Comparison of ENCODE assay signal across 9 mouse cellular contexts in genomic region chr11:108279748-108280373, GRCm38 (mm10).
DNase-seq lines count a peak whose midpoint lies in the region; ATAC-seq lines count a peak whose summit lies in the region.
"Had no signal": no experiment of that assay in that cellular context is flagged by ENCODE, and none has a peak within 500 bp of the region (broad histone marks: within the 10 kb centered on the region; RNA-seq: fewer than 3 reads in every experiment).

No protein-coding gene starts in this region.

- WGBS in forebrain, embryonic 13.5 days: 100% methylated on average over 1 of the region's 1 CpGs
- WGBS in forebrain, embryonic 15.5 days: 81% methylated on average over 1 of the region's 1 CpGs
- WGBS in midbrain, embryonic 11.5 days: 88% methylated on average over 1 of the region's 1 CpGs
- 77% methylated on average over 1 of the region's 1 CpGs for WGBS in midbrain, embryonic 10.5 days
- WGBS in hindbrain, embryonic 15.5 days: 93% methylated on average over 1 of the region's 1 CpGs

- no peaks in the 10 kb centered on the region for H3K9me3 ChIP-seq in forebrain, embryonic 13.5 days (replicated peaks)
- no peaks in the 10 kb centered on the region for H3K9me3 ChIP-seq in forebrain, embryonic 15.5 days
- no peaks in the 10 kb centered on the region for H3K9me3 ChIP-seq in midbrain, embryonic 11.5 days (ENCODE audit: control insufficient read depth, low read length)
- no peaks in the 10 kb centered on the region for H3K9me3 ChIP-seq in midbrain, embryonic 10.5 days (replicated peaks)
- no peaks in the 10 kb centered on the region for H3K9me3 ChIP-seq in hindbrain, embryonic 15.5 days

- no peak overlapping the region for H3K27ac ChIP-seq in forebrain, embryonic 13.5 days
- H3K27ac ChIP-seq in forebrain, embryonic 15.5 days (replicated peaks): no peak overlapping the region
- no peak overlapping the region for H3K27ac ChIP-seq in midbrain, embryonic 11.5 days (ENCODE audit: low read depth, low read length)
- no peak overlapping the region for H3K27ac ChIP-seq in midbrain, embryonic 10.5 days (replicated peaks)
- no peak overlapping the region for H3K27ac ChIP-seq in hindbrain, embryonic 15.5 days (replicated peaks)

- no peak overlapping the region for H3K4me3 ChIP-seq in forebrain, embryonic 13.5 days
- H3K4me3 ChIP-seq in forebrain, embryonic 15.5 days: no peak overlapping the region
- H3K4me3 ChIP-seq in midbrain, embryonic 11.5 days (ENCODE audit: low read depth, low read length): no peak overlapping the region
- no peak overlapping the region for H3K4me3 ChIP-seq in midbrain, embryonic 10.5 days
- no peak overlapping the region for H3K4me3 ChIP-seq in hindbrain, embryonic 15.5 days

- DNase-seq in midbrain, embryonic 11.5 days (ENCODE audit: low spot score, missing footprints): no peak
- DNase-seq in midbrain, embryonic 10.5 days (ENCODE audit: low spot score): no peak
- peak; percentile 62 for DNase-seq in retina, embryonic 14.5 days (ENCODE audit: low spot score)
- no peak for DNase-seq in urinary bladder, postnatal 10 days (ENCODE audit: low spot score)
- no peak for DNase-seq in gastrocnemius, postnatal 25 days
- DNase-seq: thymus, postnatal 25 days had no signal

- no peaks in the 10 kb centered on the region for H3K36me3 ChIP-seq in forebrain, embryonic 13.5 days (ENCODE audit: poor library complexity, severe bottlenecking)
- H3K36me3 ChIP-seq in forebrain, embryonic 15.5 days: no peaks in the 10 kb centered on the region
- H3K36me3 ChIP-seq in midbrain, embryonic 11.5 days (ENCODE audit: control insufficient read depth, insufficient read depth, low read length): no peaks in the 10 kb centered on the region
- H3K36me3 ChIP-seq in midbrain, embryonic 10.5 days: no peaks in the 10 kb centered on the region
- no peaks in the 10 kb centered on the region for H3K36me3 ChIP-seq in hindbrain, embryonic 15.5 days

- no peak overlapping the region for H3K9ac ChIP-seq in forebrain, embryonic 13.5 days
- no peak overlapping the region for H3K9ac ChIP-seq in forebrain, embryonic 15.5 days (replicated peaks)
- no peak overlapping the region for H3K9ac ChIP-seq in midbrain, embryonic 11.5 days (ENCODE audit: low read length)
- no peak overlapping the region for H3K9ac ChIP-seq in hindbrain, embryonic 15.5 days

- H3K27me3 ChIP-seq in forebrain, embryonic 13.5 days: no peaks in the 10 kb centered on the region
- no peaks in the 10 kb centered on the region for H3K27me3 ChIP-seq in forebrain, embryonic 15.5 days
- H3K27me3 ChIP-seq in midbrain, embryonic 11.5 days (ENCODE audit: control insufficient read depth, insufficient read depth, low read length): no peaks in the 10 kb centered on the region
- H3K27me3 ChIP-seq in midbrain, embryonic 10.5 days (ENCODE audit: low read depth, poor library complexity, severe bottlenecking): no peaks in the 10 kb centered on the region
- no peaks in the 10 kb centered on the region for H3K27me3 ChIP-seq in hindbrain, embryonic 15.5 days

- H3K4me2 ChIP-seq in forebrain, embryonic 13.5 days: no peak overlapping the region
- no peak overlapping the region for H3K4me2 ChIP-seq in forebrain, embryonic 15.5 days (replicated peaks)
- no peak overlapping the region for H3K4me2 ChIP-seq in midbrain, embryonic 11.5 days
- no peak overlapping the region for H3K4me2 ChIP-seq in hindbrain, embryonic 15.5 days

- H3K4me1 ChIP-seq in forebrain, embryonic 13.5 days: peaks cover 25% of the 10 kb centered on the region
- peaks cover 18% of the 10 kb centered on the region for H3K4me1 ChIP-seq in forebrain, embryonic 15.5 days
- H3K4me1 ChIP-seq in midbrain, embryonic 11.5 days (ENCODE audit: control insufficient read depth, insufficient read depth, low read length): no peaks in the 10 kb centered on the region
- H3K4me1 ChIP-seq in midbrain, embryonic 10.5 days: peaks cover 16% of the 10 kb centered on the region
- peaks cover 16% of the 10 kb centered on the region for H3K4me1 ChIP-seq in hindbrain, embryonic 15.5 days (replicated peaks)

- peak; percentile 48; the same call in 1 of the 2 replicates for ATAC-seq in forebrain, embryonic 13.5 days
- no peak; the same call in 1 of the 2 replicates for ATAC-seq in forebrain, embryonic 15.5 days (replicated peaks)
- peak; percentile 48; the same call in 1 of the 2 replicates for ATAC-seq in midbrain, embryonic 11.5 days (ENCODE audit: low FRiP score)
- peak; percentile 24; the same call in 1 of the 2 replicates for ATAC-seq in hindbrain, embryonic 15.5 days (ENCODE audit: low FRiP score, low read depth)
